Mouse (Mus musculus) megakaryocyte, embryonic 14.5 days (primary cell): ENCODE measurements around the gene Tmem91. TPM values are rescaled to one million over a fixed set of nuclear protein-coding genes. Genes with fewer than 3 reads are reported as not detected.

Experiments used
- H3K27me3 ChIP-seq: replicated peaks from 2 replicates; pipeline ENCODE3; 2012; ENCODE audit warnings: inconsistent platforms
- H3K36me3 ChIP-seq: replicated peaks from 2 replicates; pipeline ENCODE3; 2012; ENCODE audit warnings: low read length, inconsistent platforms, mixed read lengths
- H3K4me1 ChIP-seq: 2 replicates; pipeline ENCODE4 v1.6.1; 2012; ENCODE audit warnings: inconsistent platforms
- H3K4me3 ChIP-seq: replicated peaks from 2 replicates; pipeline ENCODE3; 2012; ENCODE audit warnings: moderate library complexity, mild to moderate bottlenecking, inconsistent platforms
- H3K9me3 ChIP-seq: 2 replicates; pipeline ENCODE4 v1.6.1; 2012; ENCODE audit warnings: inconsistent platforms
- FLI1 ChIP-seq: IDR thresholded peaks from 2 replicates; pipeline ENCODE4 v1.6.1; 2012; ENCODE audit warnings: low read length, inconsistent platforms, mixed read lengths
- GATA1 ChIP-seq: IDR thresholded peaks from 3 replicates; pipeline ENCODE4 v1.6.1; 2012; ENCODE audit warnings: mixed read lengths, low read length, inconsistent platforms, borderline replicate concordance
- polyA plus RNA-seq: library from polyadenylated mRNA; stranded (reverse); fragments of >175 nt; gene quantifications from 2 replicates; pipeline ENCODE4 v1.2.3, GENCODE M21; 2012; ENCODE audit warnings: low replicate concordance; ENCODE audit not compliant: insufficient read depth

Gene Tmem91
- polyA plus RNA-seq, 1 experiment: 4.7 TPM

GRCm38 (mm10) chr7:25672442-25672841 is 2.5 kb downstream of the Tmem91 start:
- Histone ChIP-seq H3K4me1 (peaks cover 43% of the 10 kb centered on the region), H3K36me3 (peaks cover 47% of the 10 kb centered on the region), H3K4me3 (no peak overlapping the region), H3K9me3 (peaks cover 4% of the 10 kb centered on the region; the same call in 1 of the 2 replicates), H3K27me3 (peaks cover 6% of the 10 kb centered on the region)
- no peak for TF ChIP-seq FLI1
- no peak for TF ChIP-seq GATA1

DNA sequence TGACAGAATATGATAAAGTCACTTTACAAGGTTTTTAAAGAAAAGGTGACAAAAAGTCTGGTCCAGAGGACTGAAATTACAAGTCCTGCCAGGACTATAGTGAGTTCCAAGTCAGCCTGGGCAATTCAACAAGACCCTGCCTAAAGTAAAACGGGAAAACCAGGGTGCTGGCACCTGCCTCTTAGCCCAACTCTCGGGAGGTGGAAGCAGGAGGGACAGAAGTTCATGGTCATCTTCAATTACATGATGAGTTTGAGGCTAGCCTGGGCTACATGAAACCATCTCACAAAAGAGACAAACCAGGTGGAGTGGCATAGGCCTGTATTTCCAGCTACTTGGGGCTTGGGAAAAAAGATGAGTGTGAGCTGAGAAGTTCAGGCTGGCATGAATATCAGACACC is 3.3 kb downstream of the Tmem91 start:
- peaks cover 4% of the 10 kb centered on the region; the same call in 1 of the 2 replicates for H3K9me3 ChIP-seq
- H3K4me1 ChIP-seq: peaks cover 36% of the 10 kb centered on the region
- H3K4me3 ChIP-seq: no peak overlapping the region
- TF ChIP-seq FLI1 (no peak), GATA1 (no peak)
- peaks cover 54% of the 10 kb centered on the region for H3K36me3 ChIP-seq
- peaks cover 6% of the 10 kb centered on the region for H3K27me3 ChIP-seq

GRCm38 (mm10) chr7:25670096-25670495 is 4.9 kb downstream of the Tmem91 start:
- Histone ChIP-seq H3K4me1 (peaks cover 32% of the 10 kb centered on the region), H3K4me3 (no peak overlapping the region), H3K36me3 (peaks cover 70% of the 10 kb centered on the region), H3K27me3 (peaks cover 6% of the 10 kb centered on the region), H3K9me3 (peaks cover 4% of the 10 kb centered on the region; the same call in 1 of the 2 replicates)
- no peak for TF ChIP-seq GATA1
- TF ChIP-seq FLI1: no peak

- Histone ChIP-seq H3K9me3 (peaks cover 4% of the 10 kb centered on the region; the same call in 1 of the 2 replicates), H3K4me1 (peaks cover 32% of the 10 kb centered on the region), H3K4me3 (no peak overlapping the region), H3K36me3 (peaks cover 75% of the 10 kb centered on the region), H3K27me3 (peaks cover 5% of the 10 kb centered on the region)
- TF ChIP-seq GATA1: no peak
- no peak for TF ChIP-seq FLI1
Observed at GRCm38 (mm10) chr7:25669631-25670030, 5.3 kb downstream of the Tmem91 start.

- Histone ChIP-seq H3K4me3 (no peak overlapping the region), H3K4me1 (peaks cover 32% of the 10 kb centered on the region), H3K36me3 (peaks cover 80% of the 10 kb centered on the region), H3K27me3 (peaks cover under 1% of the 10 kb centered on the region), H3K9me3 (peaks cover 4% of the 10 kb centered on the region; the same call in 1 of the 2 replicates)
- TF ChIP-seq FLI1 (no peak), GATA1 (no peak)
Observed at GRCm38 (mm10) chr7:25669158-25669557, 5.8 kb downstream of the Tmem91 start.

- H3K9me3 ChIP-seq: no peaks in the 10 kb centered on the region
- H3K36me3 ChIP-seq: peaks cover 97% of the 10 kb centered on the region
- peaks cover 50% of the 10 kb centered on the region for H3K4me1 ChIP-seq
- H3K4me3 ChIP-seq: no peak overlapping the region
- no peaks in the 10 kb centered on the region for H3K27me3 ChIP-seq
- no peak for TF ChIP-seq GATA1
Observed at GRCm38 (mm10) chr7:25666381-25666780, 8.6 kb downstream of the Tmem91 start.

DNA sequence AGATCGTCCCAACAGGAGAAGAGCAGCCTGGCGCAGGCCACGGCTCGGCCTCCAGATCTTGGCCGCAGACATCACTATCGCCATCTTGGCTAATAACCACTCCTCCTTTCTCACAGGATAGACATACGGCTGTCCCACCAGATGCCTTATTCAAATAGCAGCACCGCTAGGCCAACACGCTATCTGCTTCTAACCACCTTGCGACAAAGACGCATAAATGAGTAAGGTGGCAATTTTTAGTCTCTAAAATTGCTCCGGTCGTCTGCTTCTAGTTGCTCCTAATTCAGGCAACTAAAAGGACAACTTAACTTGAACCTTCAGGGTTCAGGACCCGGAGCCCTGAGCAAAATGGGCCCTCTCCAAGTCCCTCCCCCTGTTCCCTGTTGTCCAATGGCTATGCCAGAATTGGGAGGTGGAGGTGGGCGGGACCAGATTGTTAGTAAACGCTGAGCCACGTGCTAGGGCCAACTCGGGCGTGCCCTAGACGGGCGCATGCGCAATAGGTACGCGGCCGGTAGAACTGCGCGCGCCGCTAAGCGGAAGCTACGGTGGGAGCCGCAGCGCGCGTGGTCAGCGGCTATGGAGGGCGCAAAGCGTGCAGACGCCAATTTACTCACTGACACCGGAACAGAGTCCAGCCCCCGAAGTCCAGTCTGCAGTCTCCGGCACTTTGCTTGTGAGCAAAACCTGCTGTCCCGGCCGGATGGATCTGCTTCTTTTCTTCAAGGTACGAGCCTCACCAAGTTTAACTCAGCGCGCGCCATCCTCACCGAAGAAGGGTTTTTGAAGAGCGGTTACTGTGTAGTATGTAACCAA is 16.1 kb downstream of the Tmem91 start, which contains the start of the genes Bckdha and Exosc5:
Gene Bckdha (minus strand): TSS at position 325 of the 816 bp plus-strand sequence.
Gene Exosc5 (plus strand): TSS at position 508 of the 816 bp plus-strand sequence.
- Histone ChIP-seq H3K4me1 (peaks cover 67% of the 10 kb centered on the region), H3K27me3 (no peaks in the 10 kb centered on the region)
- TF ChIP-seq GATA1 (no peak), FLI1 (no peak)

GRCm38 (mm10) chr7:25657785-25658184 is 17.2 kb downstream of the Tmem91 start:
- Histone ChIP-seq H3K27me3 (no peaks in the 10 kb centered on the region), H3K4me1 (peaks cover 65% of the 10 kb centered on the region), H3K36me3 (peaks cover 24% of the 10 kb centered on the region), H3K9me3 (no peaks in the 10 kb centered on the region), H3K4me3 (peak overlapping the region; percentile 95)
- no peak for TF ChIP-seq FLI1
- TF ChIP-seq GATA1: no peak

More for the DNA sequence above, 16.1 kb downstream of the Tmem91 start, which contains the start of the genes Bckdha and Exosc5:
- Histone ChIP-seq H3K4me3 (peak within 1 kb of the TSS; percentile 95), H3K36me3 (peaks cover 29% of the 10 kb centered on the region), H3K9me3 (no peaks in the 10 kb centered on the region)

DNA sequence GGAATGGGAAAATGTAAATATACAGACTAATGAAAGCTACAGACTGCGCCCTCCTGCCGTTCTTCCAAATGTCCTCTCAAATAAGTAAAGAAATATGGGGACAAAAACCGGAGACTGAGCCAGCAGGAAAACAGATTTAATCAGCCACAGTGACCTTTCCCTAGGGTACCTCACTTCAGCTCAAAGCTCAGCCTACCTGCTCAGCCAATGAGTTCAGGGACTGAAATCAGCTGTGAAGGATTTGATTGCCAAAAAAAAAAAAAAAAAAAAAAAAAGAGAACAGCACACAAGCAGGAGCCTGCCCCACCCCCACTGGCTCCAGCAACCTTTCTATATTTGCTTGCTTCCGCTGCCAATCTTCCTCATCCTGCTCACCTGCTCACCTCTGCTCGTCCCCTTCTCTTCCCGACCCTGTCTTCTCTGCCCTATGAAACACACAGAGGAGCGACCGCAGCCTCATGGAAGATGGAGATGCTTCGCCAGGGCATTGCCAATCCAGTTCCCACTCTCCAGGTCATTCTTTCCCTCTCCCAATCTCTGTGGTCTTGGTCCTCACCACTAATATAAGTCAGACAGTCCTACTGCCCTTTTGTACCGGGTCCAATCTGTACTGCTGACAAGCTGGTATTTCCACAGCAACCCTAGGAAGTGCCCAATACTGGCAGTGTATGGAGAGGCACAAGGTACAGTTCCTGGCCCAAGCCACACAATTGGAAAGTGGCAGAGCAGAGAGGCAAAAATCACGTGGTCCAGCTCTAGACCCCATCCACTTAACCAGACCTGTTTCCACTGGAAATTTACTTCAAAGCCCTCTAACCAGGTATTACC is 19.2 kb downstream of the Tmem91 start:
- Histone ChIP-seq H3K4me1 (peaks cover 64% of the 10 kb centered on the region), H3K36me3 (peaks cover 4% of the 10 kb centered on the region), H3K27me3 (no peaks in the 10 kb centered on the region), H3K9me3 (no peaks in the 10 kb centered on the region), H3K4me3 (no peak overlapping the region)
- TF ChIP-seq GATA1 (no peak), FLI1 (no peak)
